Mouse (Mus musculus) CD4-positive naive resting alpha-beta T cell, adult 57 days (primary cell): ENCODE measurements around the gene Hcfc1. TPM values are rescaled to one million over a fixed set of nuclear protein-coding genes. Genes with fewer than 3 reads are reported as not detected.

Experiments
- total RNA-seq: library from RNA; stranded (reverse); gene quantifications from one replicate; pipeline ENCODE4 v1.2.4, GENCODE M21; 2023

Hcfc1 gene
- 84.8 TPM for total RNA-seq

GRCm38 (mm10) chrX:73966248-73967176 lies at the start of gene Hcfc1:
Hcfc1 (minus strand) TSS chrX:73966357.

GRCm38 (mm10) chrX:73930402-73931062 lies 35.6 kb downstream of the Hcfc1 start, which contains the start of gene Renbp:
Renbp (minus strand) TSS chrX:73930850.

GRCm38 (mm10) chrX:73921823-73922549 lies 44.2 kb downstream of the Hcfc1 start, which contains the start of the genes Arhgap4 and Naa10:
Arhgap4 (minus strand) TSS chrX:73921870.
Naa10 (minus strand) TSS chrX:73921944.

GRCm38 (mm10) chrX:73895719-73896118 lies 70.4 kb downstream of the Hcfc1 start, which contains the start of gene L1cam:
L1cam (minus strand) TSS chrX:73896105.

Other genes starting within 250 kb of the Hcfc1 start
- 39.5 TPM for gene Abcd1, start 249.8 kb downstream of the Hcfc1 start, total RNA-seq
- not detected for gene Plxnb3, start 209.3 kb downstream of the Hcfc1 start, total RNA-seq
- gene Srpk3, start 192.0 kb downstream of the Hcfc1 start, total RNA-seq = 7.0 TPM
- 137 TPM for gene Idh3g, start 179.5 kb downstream of the Hcfc1 start, total RNA-seq
- gene Ssr4, start 179.3 kb downstream of the Hcfc1 start, total RNA-seq = 106 TPM
- 3.0 TPM for gene Pdzd4, start 141.4 kb downstream of the Hcfc1 start, total RNA-seq
- gene Avpr2, start 74.3 kb downstream of the Hcfc1 start, total RNA-seq = not detected
- 50.8 TPM for gene L1cam, start 70.3 kb downstream of the Hcfc1 start, total RNA-seq
- gene Arhgap4, start 44.5 kb downstream of the Hcfc1 start, total RNA-seq = 295 TPM
- 70.7 TPM for gene Naa10, start 44.4 kb downstream of the Hcfc1 start, total RNA-seq
- gene Renbp, start 35.5 kb downstream of the Hcfc1 start, total RNA-seq = 5.5 TPM
- gene Irak1, start 57.6 kb upstream of the Hcfc1 start, total RNA-seq = 112 TPM
- gene Opn1mw, start 161.1 kb upstream of the Hcfc1 start, total RNA-seq = not detected
- gene Mecp2, start 169.0 kb upstream of the Hcfc1 start, total RNA-seq = 55.7 TPM
- not detected for gene Tex28, start 201.5 kb upstream of the Hcfc1 start, total RNA-seq
- gene Tktl1, start 210.9 kb upstream of the Hcfc1 start, total RNA-seq = 4.5 TPM